ENCODE assay signal across 7 mouse cellular contexts in the genomic region with DNA sequence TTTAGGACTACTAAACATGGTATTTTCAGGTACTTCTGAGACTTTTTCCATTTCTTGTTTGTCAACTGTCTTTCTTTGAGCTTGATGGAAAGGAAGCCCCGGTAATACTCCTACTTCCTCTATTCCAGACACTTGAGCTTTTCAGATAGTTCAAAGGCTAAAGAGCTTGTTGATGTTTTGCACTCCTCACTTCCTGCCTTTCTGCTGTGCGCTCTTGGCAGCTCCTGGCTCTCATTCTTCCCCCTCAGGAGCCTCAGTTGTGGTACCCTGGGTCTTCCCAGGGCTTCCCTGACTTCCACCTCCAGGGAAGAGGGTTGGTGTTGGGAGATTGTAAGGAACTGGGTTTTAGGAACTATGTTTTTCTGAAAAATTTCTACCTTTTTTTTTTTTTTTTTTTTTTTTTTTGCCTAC. TPM values are rescaled to one million over a fixed set of nuclear protein-coding genes. Genes with fewer than 3 reads are reported as not detected.
DNase-seq lines count a peak whose midpoint lies in the region; TF ChIP-seq lines count a peak whose summit lies in the region.

No protein-coding gene starts in this region.

- in situ Hi-C loops in ES-E14 (cut with MboI; ENCODE audit: low sequenced_read_pairs in 2 of 2, unreplicated experiment in 2 of 2) = no loop called here

- H3K9ac ChIP-seq in ES-E14 (ENCODE audit: insufficient read depth, low read depth, low read length, poor library complexity, severe bottlenecking) = no peak overlapping the region

- H3K4me3 ChIP-seq in ES-E14 (ENCODE audit: insufficient read depth in 1 of 2, low read depth in 1 of 2, low read length in 2 of 2, poor library complexity in 1 of 2, severe bottlenecking in 1 of 2) = no peak overlapping the region
- H3K4me3 ChIP-seq in macrophage (ENCODE audit: inconsistent target) = no peak overlapping the region

- 5% methylated on average over 2 of the region's 2 CpGs for WGBS in macrophage (ENCODE audit: missing documents)

- no peaks in the 10 kb centered on the region for H3K36me3 ChIP-seq in ES-E14 (ENCODE audit: control insufficient read depth, insufficient read depth, low read length, poor library complexity, severe bottlenecking)
- no peaks in the 10 kb centered on the region for H3K36me3 ChIP-seq in macrophage (ENCODE audit: inconsistent target)

- H3K79me2 ChIP-seq in macrophage (ENCODE audit: inconsistent target) = peaks cover 100% of the 10 kb centered on the region

- H3K27ac ChIP-seq in ES-E14 (ENCODE audit: insufficient read depth, low read depth, low read length, poor library complexity, severe bottlenecking) (no peak overlapping the region), macrophage (peak overlapping the region; percentile 63; the same call in 1 of the 2 replicates)

- no peaks in the 10 kb centered on the region for H3K9me3 ChIP-seq in ES-E14 (ENCODE audit: control insufficient read depth, insufficient read depth, low read depth, low read length)

- peak; percentile 33 for DNase-seq in kidney, adult 9 months
- no peak for DNase-seq in kidney, adult 11 months
- peak; percentile 30 to 35 for DNase-seq in B cell, adult 2 months
- no peak for DNase-seq in ES-E14 (ENCODE audit: low read depth, low spot score)
- no peak for DNase-seq in right cerebral cortex, postnatal 36 days (ENCODE audit: low spot score in 2 of 2)
- DNase-seq in spleen, adult 18-20 months = no peak

- peaks cover 4 to 23% of the 10 kb centered on the region in 2 experiments; a peak in 2 of 4 replicates for H3K4me1 ChIP-seq in ES-E14 (ENCODE audit: control insufficient read depth in 2 of 2, insufficient read depth in 2 of 2, low read length in 2 of 2, poor library complexity in 1 of 2)

TF ChIP-seq in ES-E14, 5 proteins besides CTCF, POLR2A, EP300 and RAD21:
- TF ChIP-seq ZNF384 (IDR thresholded peaks at IDR 0.05; ENCODE audit: low read depth, low read length) = 0 out of 2 replicates have a peak, but pooled peaks have one; percentile 49
- no peak for TF ChIP-seq ZC3H11A (IDR thresholded peaks at IDR 0.05; ENCODE audit: borderline replicate concordance, low read depth, low read length)
- no peak for TF ChIP-seq MAFK (IDR thresholded peaks at IDR 0.05; ENCODE audit: insufficient read depth, low read depth, low read length)
- TF ChIP-seq CHD2 (IDR thresholded peaks at IDR 0.05; ENCODE audit: low read depth, low read length) = no peak
- no peak for TF ChIP-seq HCFC1 (IDR thresholded peaks at IDR 0.05; ENCODE audit: borderline replicate concordance, insufficient read depth, low read length)
TF ChIP-seq in ES-E14: peak in this region for 1.

RNA-seq across cellular contexts. Expression of a gene that starts 54.1 kb away (rescaled TPM):
- 52.4 and 61.6 TPM in 2 replicates for total RNA-seq in ES-E14 (2012; rRNA removed)
- 100 to 1,000 TPM; 120 to 443 (median 144) TPM for total RNA-seq in macrophage (2018; cell fraction: chromatin; rRNA removed)
- total RNA-seq in macrophage (2018; cell fraction: cytosol; rRNA removed) = 10 to 100 TPM; 27.9 to 64.0 (median 33.9) TPM
- 100 to 1,000 TPM in 21 of 26 experiments, 10 to 100 TPM in 5; 76.5 to 395 (median 107) TPM for total RNA-seq in macrophage (2018; cell fraction: nucleus; rRNA removed)
- 10.0 to 13.9 TPM (median 13.2 TPM) in 3 replicates for polyA plus RNA-seq in macrophage (2018)

Comparison
In these comparisons a context has a peak if more than half of its experiments do, and no peak if none do; other contexts are left out.
1. DNase-seq: peak in kidney, adult 9 months (single experiment) and B cell, adult 2 months (2 of 2); none in kidney, adult 11 months (single experiment), ES-E14 (single experiment), right cerebral cortex, postnatal 36 days (0 of 2) and spleen, adult 18-20 months (0 of 2).